Mouse (Mus musculus) liver, embryonic 12.5 days (tissue): ENCODE measurements at regions not wholly inside any gene's neighbourhood (a gene's known extent, or its start where the extent isn't known, plus 50 kb on each side); places are given as distances from the start of the nearest gene placed in this dataset.

ENCODE experiments used
- ATAC-seq: fragments of 200-750 bp; cut with Nextera tagmentation; 2 replicates; pipeline ENCODE4 v1.8.0; 2017; ENCODE audit warnings: moderate number of reproducible peaks, mild to moderate bottlenecking, moderate library complexity
- H3K27ac ChIP-seq: fragments of 300-500 bp; sonication (generic); 2 replicates; pipeline ENCODE4 v1.5.1; 2016; ENCODE audit warnings: mild to moderate bottlenecking
- H3K27me3 ChIP-seq: fragments of 300-500 bp; sonication (generic); replicated peaks from 2 replicates; pipeline ENCODE4 v1.6.1; 2016; ENCODE audit warnings: mild to moderate bottlenecking, moderate library complexity
- H3K36me3 ChIP-seq: fragments of 300-500 bp; sonication (generic); 2 replicates; pipeline ENCODE4 v1.6.1; 2016; ENCODE audit warnings: mild to moderate bottlenecking, moderate library complexity
- H3K4me1 ChIP-seq: fragments of 300-500 bp; sonication (generic); 2 replicates; pipeline ENCODE4 v1.6.1; 2016
- H3K4me2 ChIP-seq: fragments of 300-500 bp; sonication (generic); 2 replicates; pipeline ENCODE4 v1.6.1; 2016; ENCODE audit warnings: mild to moderate bottlenecking, moderate library complexity
- H3K4me3 ChIP-seq: fragments of 300-500 bp; sonication (generic); 2 replicates; pipeline ENCODE4 v1.5.1; 2016; ENCODE audit warnings: mild to moderate bottlenecking, moderate library complexity
- H3K9ac ChIP-seq: fragments of 300-500 bp; sonication (generic); 2 replicates; pipeline ENCODE4 v1.6.1; 2016; ENCODE audit warnings: mild to moderate bottlenecking, moderate library complexity
- H3K9me3 ChIP-seq: fragments of 300-500 bp; sonication (generic); replicated peaks from 2 replicates; pipeline ENCODE4 v1.6.1; 2016; ENCODE audit warnings: mild to moderate bottlenecking, moderate library complexity
- WGBS: fragments of 180-500 bp; shearing (Covaris S2); methylation state at CpG from one replicate; pipeline ENCODE4 v1.1.7; 2016; ENCODE audit not compliant: insufficient replicate concordance; 5-methylcytosine and 5-hydroxymethylcytosine counted together

- Histone ChIP-seq H3K9me3 (no peaks in the 10 kb centered on the region), H3K27me3 (no peaks in the 10 kb centered on the region), H3K27ac (no peak overlapping the region), H3K4me3 (no peak overlapping the region), H3K9ac (no peak overlapping the region), H3K4me1 (no peaks in the 10 kb centered on the region), H3K36me3 (no peaks in the 10 kb centered on the region), H3K4me2 (no peak overlapping the region)
- no peak for ATAC-seq
- WGBS: 66% methylated on average over 3 of the region's 3 CpGs
Measured at GRCm38 (mm10) chr17:75796380-75796779, 244.6 kb upstream of the Fam98a start.

GRCm38 (mm10) chr17:75795772-75796171 lies 244.0 kb upstream of the Fam98a start:
- no peak overlapping the region for H3K4me2 ChIP-seq
- H3K9ac ChIP-seq: no peak overlapping the region
- H3K27ac ChIP-seq: no peak overlapping the region
- no peaks in the 10 kb centered on the region for H3K4me1 ChIP-seq
- no peaks in the 10 kb centered on the region for H3K36me3 ChIP-seq
- 75% methylated on average over 3 of the region's 3 CpGs for WGBS
- no peak for ATAC-seq
- no peaks in the 10 kb centered on the region for H3K27me3 ChIP-seq
- H3K9me3 ChIP-seq: no peaks in the 10 kb centered on the region
- H3K4me3 ChIP-seq: no peak overlapping the region

DNA sequence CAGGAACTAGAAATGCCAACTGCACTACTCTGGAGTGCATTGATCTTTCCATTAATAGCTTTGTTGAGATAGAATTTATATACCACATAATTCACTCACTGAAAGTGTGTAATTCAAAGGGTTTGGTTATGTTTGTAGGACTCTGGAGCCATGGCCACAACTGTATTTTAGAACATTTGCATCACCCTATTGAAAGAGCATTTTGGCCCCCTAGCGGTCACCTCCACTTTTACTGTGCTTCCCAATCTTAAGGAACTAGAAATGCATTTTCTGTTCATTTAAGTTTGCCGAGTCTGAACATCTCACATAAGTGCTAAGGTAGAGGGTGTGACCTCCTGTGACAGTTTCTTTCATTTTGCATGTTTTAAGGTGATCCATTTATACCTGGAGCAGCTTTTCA lies 228.0 kb upstream of the Fam98a start:
- no peaks in the 10 kb centered on the region for H3K27me3 ChIP-seq
- no peak overlapping the region for H3K9ac ChIP-seq
- no peak overlapping the region for H3K4me2 ChIP-seq
- H3K9me3 ChIP-seq: no peaks in the 10 kb centered on the region
- H3K4me1 ChIP-seq: no peaks in the 10 kb centered on the region
- no peak overlapping the region for H3K27ac ChIP-seq
- H3K4me3 ChIP-seq: no peak overlapping the region
- peak; percentile 30; the same call in 1 of the 2 replicates for ATAC-seq
- H3K36me3 ChIP-seq: no peaks in the 10 kb centered on the region
- 36% methylated on average over 2 of the region's 2 CpGs for WGBS

GRCm38 (mm10) chr17:75776611-75777010 lies 224.9 kb upstream of the Fam98a start:
- 64% methylated on average over 7 of the region's 7 CpGs for WGBS

GRCm38 (mm10) chr17:75775518-75775917 lies 223.8 kb upstream of the Fam98a start:
- no peak overlapping the region for H3K4me2 ChIP-seq
- H3K27me3 ChIP-seq: no peaks in the 10 kb centered on the region
- no peak overlapping the region for H3K9ac ChIP-seq
- no peaks in the 10 kb centered on the region for H3K4me1 ChIP-seq
- H3K4me3 ChIP-seq: no peak overlapping the region
- H3K27ac ChIP-seq: no peak overlapping the region
- H3K9me3 ChIP-seq: no peaks in the 10 kb centered on the region
- whole genome bisulfite sequencing: 61% methylated on average over 3 of the region's 3 CpGs
- no peak for ATAC-seq
- H3K36me3 ChIP-seq: no peaks in the 10 kb centered on the region

More at GRCm38 (mm10) chr17:75776611-75777010, 224.9 kb upstream of the Fam98a start:
- Histone ChIP-seq H3K4me1 (no peaks in the 10 kb centered on the region), H3K27me3 (no peaks in the 10 kb centered on the region), H3K9me3 (no peaks in the 10 kb centered on the region), H3K36me3 (no peaks in the 10 kb centered on the region), H3K4me2 (no peak overlapping the region), H3K9ac (no peak overlapping the region), H3K4me3 (no peak overlapping the region), H3K27ac (no peak overlapping the region)
- no peak for ATAC-seq

- H3K4me3 ChIP-seq: no peak overlapping the region
- no peaks in the 10 kb centered on the region for H3K27me3 ChIP-seq
- no peaks in the 10 kb centered on the region for H3K36me3 ChIP-seq
- no peak overlapping the region for H3K9ac ChIP-seq
- peaks cover 5% of the 10 kb centered on the region; the same call in 1 of the 2 replicates for H3K9me3 ChIP-seq
- no peak overlapping the region for H3K27ac ChIP-seq
- no peak for ATAC-seq
- H3K4me1 ChIP-seq: no peaks in the 10 kb centered on the region
- no peak overlapping the region for H3K4me2 ChIP-seq
Measured at GRCm38 (mm10) chr17:75772861-75773260, 221.1 kb upstream of the Fam98a start.

DNA sequence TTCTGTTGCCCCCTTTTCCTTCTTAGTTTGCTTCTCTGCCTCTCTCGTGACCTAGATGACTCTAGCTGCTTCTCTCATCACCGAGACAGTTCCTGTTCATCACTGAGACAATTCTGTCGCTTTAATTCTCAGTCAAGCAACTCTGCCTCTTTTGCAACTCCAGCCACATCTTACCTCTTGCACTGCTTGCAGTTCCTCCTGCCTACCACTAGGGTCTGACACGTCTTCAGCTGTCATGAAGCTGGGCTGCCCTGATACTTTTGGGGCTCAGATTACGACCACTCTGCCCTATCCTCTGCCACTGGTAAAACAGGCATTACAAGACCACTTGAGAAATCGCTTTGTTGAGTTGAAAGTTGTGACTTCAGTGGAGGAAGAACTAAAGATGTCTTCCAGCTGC lies 216.9 kb upstream of the Fam98a start:
- no peak for ATAC-seq
- Histone ChIP-seq H3K4me3 (no peak overlapping the region), H3K4me2 (no peak overlapping the region), H3K9ac (no peak overlapping the region), H3K36me3 (no peaks in the 10 kb centered on the region), H3K9me3 (peaks cover 5% of the 10 kb centered on the region; the same call in 1 of the 2 replicates), H3K27ac (no peak overlapping the region), H3K27me3 (no peaks in the 10 kb centered on the region), H3K4me1 (no peaks in the 10 kb centered on the region)
- 68% methylated on average over 6 of the region's 6 CpGs for WGBS

DNA sequence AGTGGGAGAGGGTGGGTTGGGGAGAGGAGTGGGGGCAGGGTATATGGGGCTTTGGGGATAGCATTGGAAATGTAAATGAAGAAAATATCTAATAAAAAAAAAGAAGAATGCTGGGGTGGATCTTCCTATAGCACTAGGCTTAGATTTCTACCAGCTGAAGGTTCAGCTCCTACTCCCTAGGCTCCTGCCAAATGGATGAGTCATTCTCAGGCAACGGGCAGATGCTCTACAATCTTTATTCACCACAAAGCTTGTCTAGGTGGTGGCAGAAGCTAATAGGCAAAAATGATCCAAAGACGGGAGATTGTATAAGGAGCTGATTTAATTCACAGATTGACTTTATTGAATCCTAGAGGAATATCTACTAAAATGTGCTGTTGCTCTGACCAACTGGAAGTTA lies 211.6 kb upstream of the Fam98a start:
- ATAC-seq: no peak
- 56% methylated on average over 2 of the region's 2 CpGs for WGBS

DNA sequence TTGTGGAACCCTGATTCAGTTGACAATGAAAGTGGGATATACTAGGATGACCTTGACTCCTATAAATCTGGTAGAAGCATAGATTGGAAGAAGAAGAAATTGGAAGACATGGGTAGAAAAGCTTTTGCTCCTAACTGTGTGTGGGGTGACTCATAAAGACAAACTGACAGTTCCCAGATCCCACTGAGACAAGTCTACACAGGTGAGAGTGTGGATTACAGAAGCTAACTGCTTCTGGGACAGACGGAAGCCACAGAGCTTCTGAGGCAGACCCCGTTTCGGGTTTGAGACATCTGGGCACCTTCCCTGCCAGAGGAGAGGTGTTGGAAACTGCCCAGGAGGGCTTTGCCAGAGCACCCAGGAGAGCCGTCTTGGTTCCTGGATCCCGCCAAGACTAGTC lies 204.7 kb upstream of the Fam98a start:
- WGBS: 79% methylated on average over 5 of the region's 5 CpGs
- ATAC-seq: no peak

More for the DNA sequence above, 211.6 kb upstream of the Fam98a start:
- no peak overlapping the region for H3K27ac ChIP-seq
- H3K4me3 ChIP-seq: no peak overlapping the region
- no peaks in the 10 kb centered on the region for H3K36me3 ChIP-seq
- no peak overlapping the region for H3K9ac ChIP-seq
- no peaks in the 10 kb centered on the region for H3K4me1 ChIP-seq
- no peaks in the 10 kb centered on the region for H3K27me3 ChIP-seq
- no peaks in the 10 kb centered on the region for H3K9me3 ChIP-seq
- H3K4me2 ChIP-seq: no peak overlapping the region

DNA sequence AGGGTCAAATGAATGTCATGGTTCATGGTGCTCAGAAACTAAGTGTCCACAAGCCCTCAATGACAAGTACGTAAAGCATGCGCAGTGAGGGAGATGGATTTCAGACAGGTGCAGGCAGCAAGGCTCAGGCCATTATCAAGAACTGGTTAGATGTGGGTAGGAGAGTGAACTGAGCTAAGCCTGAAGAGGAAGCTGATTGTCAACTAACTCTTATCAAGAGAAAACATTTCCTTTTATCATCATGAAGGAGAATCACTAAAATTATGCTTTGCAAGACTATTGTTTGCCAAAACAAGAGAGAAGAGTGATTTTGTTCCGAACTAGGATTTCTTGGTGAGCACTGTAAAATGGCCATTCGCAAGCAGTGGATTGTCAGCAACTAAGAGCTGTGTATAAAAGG lies 164.7 kb upstream of the Fam98a start:
- Histone ChIP-seq H3K4me2 (no peak overlapping the region), H3K36me3 (no peaks in the 10 kb centered on the region), H3K4me3 (no peak overlapping the region), H3K27ac (no peak overlapping the region), H3K27me3 (no peaks in the 10 kb centered on the region), H3K9me3 (no peaks in the 10 kb centered on the region), H3K9ac (no peak overlapping the region), H3K4me1 (no peaks in the 10 kb centered on the region)
- no peak for ATAC-seq
- 74% methylated on average over 4 of the region's 4 CpGs for WGBS

More for the DNA sequence above, 204.7 kb upstream of the Fam98a start:
- H3K36me3 ChIP-seq: no peaks in the 10 kb centered on the region
- H3K27me3 ChIP-seq: no peaks in the 10 kb centered on the region
- H3K4me2 ChIP-seq: no peak overlapping the region
- H3K27ac ChIP-seq: no peak overlapping the region
- 0 out of 2 replicates have a peak, but pooled peaks cover 17% of the 10 kb centered on the region for H3K9me3 ChIP-seq
- no peak overlapping the region for H3K9ac ChIP-seq
- H3K4me1 ChIP-seq: no peaks in the 10 kb centered on the region
- no peak overlapping the region for H3K4me3 ChIP-seq

DNA sequence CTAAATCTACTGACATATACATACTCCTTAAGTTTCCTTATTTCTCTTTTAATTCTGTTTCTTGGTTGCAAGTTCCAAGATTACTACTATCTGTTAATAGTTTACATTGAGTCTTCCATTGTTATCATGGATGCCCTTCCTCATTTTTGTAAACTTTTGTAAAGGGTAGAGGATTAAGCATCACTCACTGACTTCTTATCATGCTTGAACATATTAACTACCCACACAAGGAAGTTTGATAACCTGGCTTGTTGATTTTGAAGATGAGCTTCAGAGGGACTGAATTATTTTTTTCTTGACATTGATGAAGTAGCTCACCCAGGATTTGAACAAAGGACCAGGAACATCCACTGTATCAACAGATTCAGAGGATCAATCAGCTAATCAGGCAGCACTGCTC lies 162.8 kb upstream of the Fam98a start:
- H3K4me2 ChIP-seq: no peak overlapping the region
- no peak overlapping the region for H3K27ac ChIP-seq
- H3K9ac ChIP-seq: no peak overlapping the region
- no peaks in the 10 kb centered on the region for H3K36me3 ChIP-seq
- no peaks in the 10 kb centered on the region for H3K9me3 ChIP-seq
- ATAC-seq: no peak
- no peak overlapping the region for H3K4me3 ChIP-seq
- H3K4me1 ChIP-seq: no peaks in the 10 kb centered on the region
- no peaks in the 10 kb centered on the region for H3K27me3 ChIP-seq

GRCm38 (mm10) chr17:75714059-75714458 lies 162.3 kb upstream of the Fam98a start:
- Histone ChIP-seq H3K4me3 (no peak overlapping the region), H3K9me3 (no peaks in the 10 kb centered on the region), H3K27ac (no peak overlapping the region), H3K27me3 (no peaks in the 10 kb centered on the region), H3K4me2 (no peak overlapping the region), H3K9ac (no peak overlapping the region), H3K4me1 (no peaks in the 10 kb centered on the region), H3K36me3 (no peaks in the 10 kb centered on the region)
- 39% methylated on average over 1 of the region's 1 CpGs for WGBS
- no peak for ATAC-seq

DNA sequence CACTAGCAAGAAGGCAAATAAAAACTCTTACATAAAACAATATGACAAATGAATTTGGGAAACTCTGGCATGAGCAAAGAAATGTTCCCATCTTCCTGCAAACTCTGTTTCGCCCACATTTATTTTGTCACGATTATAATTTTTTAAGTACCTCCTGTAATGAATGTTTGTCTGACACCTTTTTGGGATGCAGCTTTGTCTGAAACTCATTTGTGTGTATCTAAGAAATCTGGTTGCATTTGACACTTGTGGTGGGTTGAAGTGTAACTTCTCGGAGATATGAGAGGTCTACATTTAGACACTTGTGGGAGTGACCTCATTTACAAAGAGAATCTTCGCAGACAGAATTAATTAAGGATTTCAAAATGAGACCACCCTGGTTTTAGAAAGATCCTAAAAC lies 155.9 kb upstream of the Fam98a start:
- no peak overlapping the region for H3K4me3 ChIP-seq
- ATAC-seq: no peak
- no peak overlapping the region for H3K4me2 ChIP-seq
- H3K36me3 ChIP-seq: no peaks in the 10 kb centered on the region
- H3K27me3 ChIP-seq: no peaks in the 10 kb centered on the region
- no peaks in the 10 kb centered on the region for H3K4me1 ChIP-seq
- no peak overlapping the region for H3K27ac ChIP-seq
- H3K9me3 ChIP-seq: no peaks in the 10 kb centered on the region
- 80% methylated on average over 4 of the region's 4 CpGs for WGBS
- no peak overlapping the region for H3K9ac ChIP-seq
